Mouse (Mus musculus) forebrain, embryonic 11.5 days (tissue): Measurements from ENCODE around the gene Ficd. TPM values are rescaled to one million over a fixed set of nuclear protein-coding genes. Genes with fewer than 3 reads are reported as not detected.

Source experiments
- ATAC-seq: fragments of 200-750 bp; cut with Nextera tagmentation; replicated peaks from 2 replicates; pipeline ENCODE4 v1.8.0; 2017; ENCODE audit warnings: moderate TSS enrichment; ENCODE audit not compliant: low FRiP score
- DNase-seq: peaks from one replicate; pipeline ENCODE4 v3.0.0-alpha.2; 2017; ENCODE audit warnings: low spot score
- H3K27ac ChIP-seq: fragments of 300-500 bp; sonication (generic); 2 replicates; pipeline ENCODE4 v1.5.1; 2014; ENCODE audit warnings: low read depth, low read length
- H3K27me3 ChIP-seq: fragments of 300-500 bp; sonication (generic); 2 replicates; pipeline ENCODE4 v1.6.1; 2014; ENCODE audit warnings: mild to moderate bottlenecking, low read length, mixed read lengths; ENCODE audit not compliant: control insufficient read depth, insufficient read depth
- H3K36me3 ChIP-seq: fragments of 300-500 bp; sonication (generic); 2 replicates; pipeline ENCODE4 v1.6.1; 2014; ENCODE audit warnings: mild to moderate bottlenecking, low read length, moderate library complexity, mixed read lengths; ENCODE audit not compliant: control insufficient read depth, insufficient read depth
- H3K4me1 ChIP-seq: fragments of 300-500 bp; sonication (generic); replicated peaks from 2 replicates; pipeline ENCODE4 v1.6.1; 2014; ENCODE audit warnings: low read length, mixed read lengths; ENCODE audit not compliant: control insufficient read depth, insufficient read depth
- H3K4me2 ChIP-seq: fragments of 300-500 bp; sonication (generic); 2 replicates; pipeline ENCODE4 v1.6.1; 2014; ENCODE audit warnings: low read depth, mild to moderate bottlenecking, low read length, moderate library complexity, mixed read lengths; ENCODE audit not compliant: severe bottlenecking
- H3K4me3 ChIP-seq: fragments of 300-500 bp; sonication (generic); 2 replicates; pipeline ENCODE4 v1.5.1; 2014; ENCODE audit warnings: low read depth, low read length
- H3K9ac ChIP-seq: fragments of 300-500 bp; sonication (generic); 2 replicates; pipeline ENCODE4 v1.6.1; 2014; ENCODE audit warnings: low read length
- H3K9me3 ChIP-seq: fragments of 300-500 bp; sonication (generic); 2 replicates; pipeline ENCODE4 v1.6.1; 2016; ENCODE audit warnings: low read length, mixed read lengths; ENCODE audit not compliant: control insufficient read depth
- WGBS: fragments of 180-500 bp; shearing (Covaris S2); extraction: QIAGEN DNeasy Blood & Tissue Kit; methylation state at CpG from one replicate; pipeline ENCODE4 v1.1.7; 2014; 5-methylcytosine and 5-hydroxymethylcytosine counted together
- polyA plus RNA-seq: library from polyadenylated mRNA; unstranded; fragments of >200 nt; fragmentation: Nextera tagmentation; extraction: Ambion mirVana; gene quantifications from 2 replicates; pipeline ENCODE4 v1.2.1, GENCODE M21; 2014

The Ficd gene
- polyA plus RNA-seq = 3.4 and 4.6 TPM in 2 replicates

DNA sequence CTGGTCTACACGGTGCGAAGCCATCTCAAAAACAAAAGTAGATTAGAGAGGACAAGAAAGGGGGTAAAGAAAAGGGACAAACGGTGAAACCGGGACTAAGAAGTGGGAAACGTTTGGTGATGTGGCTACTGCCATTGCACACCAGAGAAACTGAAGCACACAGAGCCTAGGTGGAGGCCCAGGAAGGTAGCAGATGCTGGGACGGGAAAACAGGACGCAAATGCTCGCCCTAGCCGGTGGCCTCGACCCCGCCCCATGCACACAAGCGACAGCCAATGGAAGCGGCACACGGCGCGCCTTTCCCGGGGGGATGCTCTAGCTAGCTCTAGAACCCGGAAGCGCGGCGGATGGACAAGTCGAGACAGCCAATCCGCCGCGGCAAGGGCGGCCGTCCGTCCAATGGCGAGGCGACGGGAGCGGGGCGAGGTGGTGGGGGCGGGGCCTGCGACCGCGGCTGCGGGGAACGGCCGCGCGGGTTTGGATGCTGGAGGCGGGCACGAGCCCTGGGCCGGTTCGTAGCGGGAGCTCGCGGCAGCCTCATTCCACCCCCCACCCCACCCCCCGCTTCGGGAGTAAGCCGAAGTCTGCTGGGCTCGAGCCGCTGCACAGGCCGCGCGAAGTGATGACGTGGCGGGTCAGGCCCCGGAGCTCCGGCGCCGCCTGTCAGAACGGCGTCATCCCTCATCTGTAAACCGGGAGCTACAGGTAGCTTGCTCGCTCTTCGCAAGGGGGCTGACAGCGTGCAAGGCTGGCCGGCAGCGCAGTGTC lies at the start of gene Ficd:
Gene Ficd, plus strand, starts transcription at position 459 of the 768 bp plus-strand sequence.
- Histone ChIP-seq H3K27me3 (no peaks in the 10 kb centered on the region), H3K4me2 (peak within 1 kb of the TSS; percentile 70), H3K4me3 (peak within 1 kb of the TSS; percentile 68), H3K9me3 (no peaks in the 10 kb centered on the region), H3K27ac (peak within 1 kb of the TSS; percentile 94), H3K9ac (peak within 1 kb of the TSS; percentile 70), H3K4me1 (peaks cover 7% of the 10 kb centered on the region), H3K36me3 (no peaks in the 10 kb centered on the region; the same call in 1 of the 2 replicates)
- DNase-seq (peak; percentile 99), ATAC-seq (peak; percentile 96)
- WGBS = under 1% methylated on average over 69 of the region's 71 CpGs

DNA sequence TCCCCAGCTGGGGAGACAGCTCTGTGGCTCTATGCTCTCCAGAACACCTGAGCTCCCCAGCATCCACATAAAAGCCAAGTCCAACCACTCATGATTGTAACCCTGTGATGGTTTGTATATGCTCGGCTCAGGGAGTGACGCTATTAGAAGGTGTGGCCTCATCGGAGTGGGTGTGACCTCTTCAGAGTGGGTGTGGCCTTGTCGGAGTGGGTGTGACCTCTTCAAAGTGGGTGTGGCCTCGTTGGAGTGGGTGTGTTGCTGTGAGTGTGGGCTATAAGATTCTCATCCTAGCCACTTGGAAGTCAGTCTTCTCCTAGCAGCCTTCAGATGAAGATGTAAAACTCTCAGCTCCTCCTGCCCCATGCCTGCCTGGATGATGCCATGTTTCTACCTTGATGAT lies 48.1 kb upstream of the Ficd start:
- Histone ChIP-seq H3K4me3 (no peak overlapping the region), H3K27me3 (no peaks in the 10 kb centered on the region)
- ATAC-seq = no peak

DNA sequence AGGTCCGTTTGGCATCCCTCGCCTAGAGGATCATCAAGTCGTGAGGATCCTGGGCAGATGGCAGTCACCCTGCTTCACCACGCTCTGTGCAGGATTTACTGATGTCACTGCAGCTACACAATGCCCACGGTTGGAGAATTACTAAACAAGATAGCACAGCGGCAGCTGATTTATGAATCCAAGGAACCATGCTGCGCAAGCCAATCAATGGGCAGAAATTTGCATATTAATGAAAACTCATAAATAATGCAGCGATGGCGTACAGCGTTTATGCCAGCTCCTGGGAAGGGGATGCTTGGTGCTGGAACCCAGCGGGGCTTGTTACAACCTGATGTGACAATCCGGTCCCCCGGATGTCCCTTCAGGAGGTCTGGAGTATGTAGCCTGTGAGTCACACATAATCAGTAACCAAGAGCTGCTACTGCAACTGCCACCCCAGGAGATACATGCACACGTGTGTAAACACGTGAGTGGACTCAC lies 45.5 kb upstream of the Ficd start:
- no peaks in the 10 kb centered on the region for H3K27me3 ChIP-seq
- no peak overlapping the region for H3K9ac ChIP-seq
- ATAC-seq (no peak), DNase-seq (no peak)
- WGBS = 73% methylated on average over 15 of the region's 15 CpGs
- H3K4me3 ChIP-seq = no peak overlapping the region
- H3K9me3 ChIP-seq = no peaks in the 10 kb centered on the region; the same call in 1 of the 2 replicates
- no peak overlapping the region for H3K4me2 ChIP-seq
- H3K27ac ChIP-seq = no peak overlapping the region
- no peaks in the 10 kb centered on the region for H3K4me1 ChIP-seq
- no peaks in the 10 kb centered on the region for H3K36me3 ChIP-seq

More for the DNA sequence above, 48.1 kb upstream of the Ficd start:
- Histone ChIP-seq H3K9ac (no peak overlapping the region), H3K4me1 (no peaks in the 10 kb centered on the region), H3K4me2 (no peak overlapping the region), H3K9me3 (no peaks in the 10 kb centered on the region), H3K27ac (no peak overlapping the region), H3K36me3 (no peaks in the 10 kb centered on the region)
- no peak for DNase-seq
- 86% methylated on average over 5 of the region's 5 CpGs for WGBS

DNA sequence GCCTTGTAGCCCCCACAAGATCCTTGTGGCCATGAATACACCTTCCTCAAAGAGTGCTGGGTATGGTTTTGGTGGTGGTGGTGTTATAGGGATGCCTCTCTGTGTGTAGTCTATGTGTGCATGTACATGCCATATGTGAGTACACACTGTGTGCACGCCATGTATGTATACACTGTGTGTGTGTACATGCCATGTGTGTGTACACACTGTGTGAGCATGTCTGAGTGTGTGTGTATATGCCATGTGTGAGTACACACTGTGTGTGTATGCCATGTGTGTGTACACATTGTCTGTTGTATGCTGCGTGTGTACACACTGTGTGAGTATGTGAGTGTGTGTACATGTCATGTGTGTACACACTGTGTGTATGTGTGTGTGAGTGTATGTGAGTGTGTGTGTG lies 44.7 kb upstream of the Ficd start:
- no peaks in the 10 kb centered on the region for H3K36me3 ChIP-seq
- H3K4me2 ChIP-seq = no peak overlapping the region
- H3K27me3 ChIP-seq = no peaks in the 10 kb centered on the region
- H3K4me3 ChIP-seq = no peak overlapping the region
- no peak overlapping the region for H3K9ac ChIP-seq
- H3K27ac ChIP-seq = no peak overlapping the region
- no peaks in the 10 kb centered on the region; the same call in 1 of the 2 replicates for H3K9me3 ChIP-seq
- ATAC-seq (no peak), DNase-seq (no peak)
- no peaks in the 10 kb centered on the region for H3K4me1 ChIP-seq
- WGBS = 96% methylated on average over 2 of the region's 2 CpGs

DNA sequence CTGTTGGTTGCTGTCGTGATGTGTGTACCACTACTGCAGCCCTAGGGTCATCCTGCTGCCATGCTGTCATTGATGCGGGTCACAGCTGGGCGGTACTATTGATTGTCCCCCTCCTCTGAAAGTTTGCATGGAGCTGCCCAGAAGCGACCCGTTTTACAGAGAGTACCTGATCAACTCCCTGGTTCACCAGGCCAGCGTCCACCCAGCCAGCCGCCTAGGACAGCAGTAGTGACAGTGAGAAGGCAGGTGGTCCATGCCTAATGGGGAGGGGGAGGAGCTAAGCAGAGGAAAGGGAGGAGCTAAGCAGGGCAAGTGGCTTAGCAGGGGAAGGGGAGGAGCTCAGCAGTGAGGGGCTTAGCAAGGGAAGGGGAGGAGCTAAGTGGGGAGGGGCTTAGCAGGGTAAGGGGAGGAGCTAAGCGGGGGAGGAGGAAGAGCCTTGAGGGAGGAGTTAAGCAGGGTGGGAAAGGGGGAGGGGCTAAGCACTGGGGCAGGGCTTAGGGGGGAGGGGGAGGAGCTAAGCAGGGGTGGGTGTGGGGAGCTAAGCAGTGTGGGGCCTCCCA lies 42.3 kb upstream of the Ficd start:
- WGBS = 91% methylated on average over 8 of the region's 8 CpGs

DNA sequence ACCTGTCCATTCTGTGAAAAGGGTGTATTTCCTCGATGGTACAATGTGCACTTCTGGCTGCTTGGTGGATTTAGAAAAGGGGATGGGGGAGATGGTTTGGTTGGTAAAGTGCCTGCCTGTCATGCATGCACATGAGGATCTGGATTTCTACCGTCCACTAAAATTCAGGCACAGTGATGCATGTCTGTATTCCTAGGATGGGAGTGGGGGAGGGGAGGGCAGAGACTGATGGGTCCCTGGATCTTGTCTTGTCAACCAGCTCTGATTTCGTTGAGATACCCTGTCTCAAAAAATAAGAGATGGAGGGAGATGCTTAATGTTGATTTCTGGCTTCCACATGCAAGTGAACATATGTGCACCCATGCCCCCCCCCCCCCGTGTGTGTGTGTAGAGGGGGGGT lies 41.6 kb upstream of the Ficd start:
- Histone ChIP-seq H3K4me1 (no peaks in the 10 kb centered on the region), H3K9ac (no peak overlapping the region), H3K36me3 (no peaks in the 10 kb centered on the region), H3K27ac (no peak overlapping the region), H3K9me3 (no peaks in the 10 kb centered on the region; the same call in 1 of the 2 replicates), H3K4me2 (no peak overlapping the region), H3K4me3 (no peak overlapping the region), H3K27me3 (no peaks in the 10 kb centered on the region)
- no peak for DNase-seq
- 68% methylated on average over 4 of the region's 4 CpGs for WGBS
- ATAC-seq = no peak

More for the DNA sequence above, 42.3 kb upstream of the Ficd start:
- H3K27me3 ChIP-seq = no peaks in the 10 kb centered on the region
- no peak overlapping the region for H3K9ac ChIP-seq
- ATAC-seq (no peak), DNase-seq (no peak)
- H3K36me3 ChIP-seq = no peaks in the 10 kb centered on the region
- H3K27ac ChIP-seq = no peak overlapping the region
- H3K4me1 ChIP-seq = no peaks in the 10 kb centered on the region
- H3K9me3 ChIP-seq = no peaks in the 10 kb centered on the region; the same call in 1 of the 2 replicates
- H3K4me3 ChIP-seq = no peak overlapping the region
- no peak overlapping the region for H3K4me2 ChIP-seq

DNA sequence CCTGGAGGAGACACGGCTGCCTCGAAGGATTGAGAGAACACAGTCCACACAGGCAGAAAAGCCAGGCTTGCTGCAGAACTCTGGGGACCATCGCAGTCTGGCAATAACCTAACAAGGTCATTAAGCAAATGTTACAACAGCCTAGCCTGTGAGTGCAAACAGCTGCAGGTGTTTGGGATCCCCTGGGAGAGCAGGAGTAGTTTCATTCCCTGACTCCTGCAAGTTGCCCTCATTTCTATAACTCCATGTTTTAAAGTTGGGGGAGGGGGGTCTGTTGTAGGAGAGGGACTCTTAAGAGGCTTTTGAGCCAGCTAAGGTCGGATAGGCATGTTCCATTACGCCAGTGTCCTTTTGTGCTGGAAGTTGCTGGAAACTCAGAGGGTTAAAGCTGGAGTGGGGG lies 41.2 kb upstream of the Ficd start:
- WGBS = 57% methylated on average over 5 of the region's 5 CpGs
- H3K9me3 ChIP-seq = no peaks in the 10 kb centered on the region; the same call in 1 of the 2 replicates
- H3K27me3 ChIP-seq = no peaks in the 10 kb centered on the region
- H3K4me2 ChIP-seq = no peak overlapping the region
- H3K36me3 ChIP-seq = no peaks in the 10 kb centered on the region
- H3K4me3 ChIP-seq = no peak overlapping the region
- no peaks in the 10 kb centered on the region for H3K4me1 ChIP-seq
- H3K9ac ChIP-seq = no peak overlapping the region
- no peak overlapping the region for H3K27ac ChIP-seq
- no peak for ATAC-seq
- DNase-seq = no peak

DNA sequence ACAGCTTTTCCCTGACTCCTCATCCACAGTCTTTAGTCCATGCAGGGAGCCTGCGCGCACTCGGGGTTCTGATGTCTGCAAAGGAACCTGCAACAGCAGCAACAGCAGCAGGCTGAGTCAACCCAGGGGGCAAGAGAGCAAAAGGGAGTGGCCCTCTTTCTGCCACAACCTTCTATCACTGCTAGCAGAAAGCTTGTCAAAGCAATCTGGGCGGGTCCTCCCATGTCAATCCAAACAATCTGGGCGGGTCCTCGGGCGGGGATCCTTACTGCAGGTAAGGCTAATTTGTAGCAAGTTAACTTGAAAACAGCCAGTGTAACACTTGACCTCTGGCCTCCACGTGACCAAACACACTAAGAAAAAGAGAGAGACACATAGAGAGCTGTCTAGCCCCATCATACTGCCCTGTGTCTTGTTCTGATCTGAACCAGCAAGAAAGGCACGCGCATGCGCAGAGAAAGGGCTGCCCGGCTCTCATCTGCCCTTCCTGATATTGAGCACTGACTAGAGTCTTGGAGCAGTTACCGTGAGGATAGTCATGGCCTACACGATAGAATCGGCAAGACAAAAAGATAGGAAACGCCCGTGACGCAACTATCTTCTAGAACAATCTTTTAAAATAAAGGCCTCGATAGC lies 35.1 kb upstream of the Ficd start:
- Histone ChIP-seq H3K27ac (no peak overlapping the region), H3K9ac (no peak overlapping the region), H3K4me1 (no peaks in the 10 kb centered on the region), H3K9me3 (no peaks in the 10 kb centered on the region), H3K27me3 (no peaks in the 10 kb centered on the region), H3K4me3 (no peak overlapping the region), H3K36me3 (no peaks in the 10 kb centered on the region), H3K4me2 (no peak overlapping the region)
- WGBS = 82% methylated on average over 19 of the region's 19 CpGs
- ATAC-seq = no peak
- DNase-seq = no peak
